ENCODE assay signal across 8 mouse cellular contexts in the genomic region with DNA sequence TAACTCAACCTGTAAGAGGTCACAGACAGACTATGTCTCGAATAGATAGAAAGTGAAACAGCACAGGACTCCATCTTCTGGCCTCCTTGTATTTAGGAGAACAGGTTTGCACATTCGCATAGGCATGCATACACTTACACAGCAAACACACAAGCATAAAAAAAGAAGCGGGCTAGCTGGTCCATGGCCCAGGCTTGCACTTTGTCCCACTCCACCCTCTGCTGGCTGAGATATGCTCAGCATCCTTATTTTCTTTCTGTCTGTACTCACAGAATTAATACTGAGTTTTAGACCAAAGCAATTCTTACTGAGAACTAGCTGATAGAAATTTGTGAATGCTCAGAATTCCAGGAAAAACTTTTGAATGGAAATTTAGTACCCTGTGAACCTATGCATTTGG. TPM values are rescaled to one million over a fixed set of nuclear protein-coding genes. Genes with fewer than 3 reads are reported as not detected.
DNase-seq lines count a peak whose midpoint lies in the region; ATAC-seq and TF ChIP-seq lines count a peak whose summit lies in the region.
"Had no signal": no experiment of that assay in that cellular context is flagged by ENCODE, and none has a peak within 500 bp of the region (broad histone marks: within the 10 kb centered on the region; RNA-seq: fewer than 3 reads in every experiment).

No protein-coding gene starts in this region.

- 76% methylated on average over 3 of the region's 3 CpGs for WGBS in kidney, embryonic 14.5 days

- no peak overlapping the region for H3K4me2 ChIP-seq in kidney, embryonic 14.5 days (replicated peaks; ENCODE audit: low read depth, low read length)
- no peak overlapping the region for H3K4me2 ChIP-seq in CH12.LX (ENCODE audit: insufficient read depth, low read depth, poor library complexity, severe bottlenecking)
- H3K4me2 ChIP-seq: limb, embryonic 13.5 days had no signal

- no peak overlapping the region for H3K27ac ChIP-seq in kidney, embryonic 14.5 days (ENCODE audit: low read depth, low read length)
- no peak overlapping the region for H3K27ac ChIP-seq in CH12.LX (ENCODE audit: insufficient read depth, low read depth)
- H3K27ac ChIP-seq: limb, embryonic 13.5 days had no signal

- 0 out of 2 replicates have a peak, but pooled peaks cover 7% of the 10 kb centered on the region for H3K36me3 ChIP-seq in kidney, embryonic 14.5 days (ENCODE audit: control insufficient read depth, insufficient read depth, low read length)
- peaks cover 10 to 51% of the 10 kb centered on the region in 2 experiments for H3K36me3 ChIP-seq in CH12.LX (replicated peaks in 1 of 2; ENCODE audit: control insufficient read depth in 1 of 2, insufficient read depth in 1 of 2, low read length in 1 of 2)

- no peak overlapping the region for H3K9ac ChIP-seq in kidney, embryonic 14.5 days (ENCODE audit: low read depth, low read length)
- H3K9ac ChIP-seq in CH12.LX (ENCODE audit: insufficient read depth, low read depth) = no peak overlapping the region
- H3K9ac ChIP-seq: limb, embryonic 13.5 days had no signal

- in situ Hi-C loops in CH12.LX (cut with MboI; ENCODE audit: low pct_ligation_motif_present, low pct_unique_long_range_greater_than_20kb, low sequenced_read_pairs) = loop anchor here (10.0 kb wide), 2 partner anchors 131 to 1479 kb away; no protein-coding TSS in a partner anchor

- no peak for TF ChIP-seq POLR2A in CH12.LX (IDR thresholded peaks at IDR 0.05; ENCODE audit: low read depth, low read length)

- TF ChIP-seq CTCF in CH12.LX (conservative IDR thresholded peaks at IDR 0.05 in 1 of 2, IDR thresholded peaks at IDR 0.05 in 1 of 2; ENCODE audit: low read depth in 2 of 2, low read length in 2 of 2) = peak; percentile 9 to 68; a peak in 2 of 4 replicates

- no peaks in the 10 kb centered on the region for H3K9me3 ChIP-seq in kidney, embryonic 14.5 days (ENCODE audit: control insufficient read depth, low read length)
- H3K9me3 ChIP-seq in CH12.LX (replicated peaks; ENCODE audit: low read length) = no peaks in the 10 kb centered on the region
- H3K9me3 ChIP-seq: limb, embryonic 13.5 days had no signal

- no peaks in the 10 kb centered on the region for H3K27me3 ChIP-seq in kidney, embryonic 14.5 days (ENCODE audit: control insufficient read depth, insufficient read depth, low read length)
- H3K27me3 ChIP-seq in CH12.LX (replicated peaks) = no peaks in the 10 kb centered on the region
- H3K27me3 ChIP-seq: limb, embryonic 13.5 days had no signal

- ATAC-seq in kidney, embryonic 14.5 days (ENCODE audit: low FRiP score, low TSS enrichment) = no peak

- dilution Hi-C loops in CH12.LX (cut with MboI; ENCODE audit: extremely low pct_ligation_motif_present, extremely low pct_unique_long_range_greater_than_20kb, low sequenced_read_pairs) = no loop called here

- H3K4me3 ChIP-seq in kidney, embryonic 14.5 days (ENCODE audit: low read length) = no peak overlapping the region
- H3K4me3 ChIP-seq in CH12.LX (replicated peaks in 1 of 3; ENCODE audit: low read depth in 2 of 3, low read length in 2 of 3, poor library complexity in 1 of 3) = no peak overlapping the region
- H3K4me3 ChIP-seq: limb, embryonic 13.5 days had no signal

- TF ChIP-seq RAD21 in CH12.LX (IDR thresholded peaks at IDR 0.05; ENCODE audit: low read depth, low read length) = peak; percentile 47

- H3K4me1 ChIP-seq in kidney, embryonic 14.5 days (ENCODE audit: control insufficient read depth, insufficient read depth, low read length) = peaks cover 18% of the 10 kb centered on the region
- peaks cover 3 to 26% of the 10 kb centered on the region in 2 experiments; a peak in 3 of 4 replicates for H3K4me1 ChIP-seq in CH12.LX (ENCODE audit: control insufficient read depth in 1 of 2, insufficient read depth in 2 of 2)

- H3K79me2 ChIP-seq in CH12.LX (replicated peaks; ENCODE audit: control insufficient read depth, extremely low read depth, insufficient read depth, poor library complexity, severe bottlenecking) = peaks cover 24% of the 10 kb centered on the region

- TF ChIP-seq EP300 in CH12.LX (IDR thresholded peaks at IDR 0.05; ENCODE audit: low read length) = no peak

- peak; percentile 45 for DNase-seq in kidney, adult 9 months
- DNase-seq in CH12.LX (ENCODE audit: extremely low read depth) = peak; percentile 40
- DNase-seq in NIH3T3 (ENCODE audit: low read depth) = peak; percentile 75
- DNase-seq in lung, postnatal 14 days = peak; percentile 45
- DNase-seq in layer of hippocampus, postnatal 25 days (ENCODE audit: extremely low spot score in 1 of 2, low spot score in 1 of 2) = no peak
- DNase-seq in urinary bladder, adult 2 months (ENCODE audit: low spot score) = no peak

TF ChIP-seq in CH12.LX, 34 proteins besides CTCF, POLR2A, EP300 and RAD21:
- TF ChIP-seq MXI1 (IDR thresholded peaks at IDR 0.05; ENCODE audit: low read depth, low read length) (no peak), ZNF384 (IDR thresholded peaks at IDR 0.05; ENCODE audit: low read depth, low read length) (peak; percentile 28; the same call in 1 of the 2 replicates), SMC3 (IDR thresholded peaks at IDR 0.05; ENCODE audit: low read depth, low read length) (peak; percentile 56)

RNA-seq across cellular contexts. Expression of gene Wars, which starts 2.0 kb away (rescaled TPM):
- polyA plus RNA-seq in kidney, embryonic 14.5 days (2014; fragmentation: Nextera tagmentation; extraction: Ambion mirVana) = 62.4 and 107 TPM in 2 replicates
- total RNA-seq in CH12.LX (2012; rRNA removed) = 73.5 and 76.9 TPM in 2 replicates
- total RNA-seq in CH12.LX (2014; rRNA removed) = 83.0 and 88.0 TPM in 2 replicates
- 85.5 and 93.5 TPM in 2 replicates for polyA plus RNA-seq in CH12.LX (2012; ENCODE audit: insufficient read length, low read depth)
- total RNA-seq in layer of hippocampus, postnatal 25 days (2021) = 10 to 100 TPM; 83.6 to 86.7 TPM
- polyA plus RNA-seq in urinary bladder, adult 2 months (2012; rRNA removed) = 61.9 and 62.0 TPM in 2 replicates

RNA-seq across cellular contexts. Expression of gene Wdr25, which starts 2.6 kb away (rescaled TPM):
- 3.4 and 6.0 TPM in 2 replicates for polyA plus RNA-seq in kidney, embryonic 14.5 days (2014; fragmentation: Nextera tagmentation; extraction: Ambion mirVana)
- total RNA-seq in CH12.LX (2012; rRNA removed) (8.7 and 12.4 TPM in 2 replicates), CH12.LX (2014; rRNA removed) (8.3 and 11.0 TPM in 2 replicates)
- polyA plus RNA-seq in CH12.LX (2012; ENCODE audit: insufficient read length, low read depth) = 10.8 and 17.8 TPM in 2 replicates
- 10 to 100 TPM; 11.6 to 12.0 TPM for total RNA-seq in layer of hippocampus, postnatal 25 days (2021)
- 11.8 and 13.6 TPM in 2 replicates for polyA plus RNA-seq in urinary bladder, adult 2 months (2012; rRNA removed)

Comparison
In these comparisons a context has a peak if more than half of its experiments do, and no peak if none do; other contexts are left out.
1. DNase-seq: peak in kidney, adult 9 months (single experiment), CH12.LX (single experiment), NIH3T3 (single experiment) and lung, postnatal 14 days (single experiment); none in layer of hippocampus, postnatal 25 days (0 of 2) and urinary bladder, adult 2 months (single experiment).